Mouse (Mus musculus) heart, embryonic 12.5 days (tissue): ENCODE measurements at regions not wholly inside any gene's neighbourhood (a gene's known extent, or its start where the extent isn't known, plus 50 kb on each side); places are given as distances from the start of the nearest gene placed in this dataset.

ENCODE experiments used
- ATAC-seq: fragments of 200-750 bp; cut with Nextera tagmentation; 2 replicates; pipeline ENCODE4 v1.8.0; 2017; ENCODE audit warnings: moderate TSS enrichment, moderate library complexity; ENCODE audit not compliant: insufficient number of reproducible peaks, low FRiP score
- H3K27ac ChIP-seq: fragments of 300-500 bp; sonication (generic); 2 replicates; pipeline ENCODE4 v1.5.1; 2016; ENCODE audit warnings: mild to moderate bottlenecking, moderate library complexity; ENCODE audit not compliant: poor library complexity, severe bottlenecking
- H3K27me3 ChIP-seq: fragments of 300-500 bp; sonication (generic); replicated peaks from 2 replicates; pipeline ENCODE4 v1.6.1; 2016; ENCODE audit warnings: mild to moderate bottlenecking, moderate library complexity
- H3K36me3 ChIP-seq: fragments of 300-500 bp; sonication (generic); 2 replicates; pipeline ENCODE4 v1.6.1; 2016; ENCODE audit warnings: mild to moderate bottlenecking, moderate library complexity
- H3K4me1 ChIP-seq: fragments of 300-500 bp; sonication (generic); replicated peaks from 2 replicates; pipeline ENCODE4 v1.6.1; 2016; ENCODE audit warnings: mild to moderate bottlenecking
- H3K4me2 ChIP-seq: fragments of 300-500 bp; sonication (generic); 2 replicates; pipeline ENCODE4 v1.6.1; 2016; ENCODE audit warnings: mild to moderate bottlenecking, moderate library complexity
- H3K4me3 ChIP-seq: fragments of 300-500 bp; sonication (generic); 2 replicates; pipeline ENCODE4 v1.5.1; 2016; ENCODE audit warnings: mild to moderate bottlenecking
- H3K9ac ChIP-seq: fragments of 300-500 bp; sonication (generic); 2 replicates; pipeline ENCODE4 v1.6.1; 2016; ENCODE audit warnings: mild to moderate bottlenecking, moderate library complexity
- H3K9me3 ChIP-seq: fragments of 300-500 bp; sonication (generic); replicated peaks from 2 replicates; pipeline ENCODE4 v1.6.1; 2016; ENCODE audit warnings: mild to moderate bottlenecking, moderate library complexity
- WGBS: fragments of 180-500 bp; shearing (Covaris S2); methylation state at CpG from one replicate; pipeline ENCODE4 v1.1.7; 2016; 5-methylcytosine and 5-hydroxymethylcytosine counted together

DNA sequence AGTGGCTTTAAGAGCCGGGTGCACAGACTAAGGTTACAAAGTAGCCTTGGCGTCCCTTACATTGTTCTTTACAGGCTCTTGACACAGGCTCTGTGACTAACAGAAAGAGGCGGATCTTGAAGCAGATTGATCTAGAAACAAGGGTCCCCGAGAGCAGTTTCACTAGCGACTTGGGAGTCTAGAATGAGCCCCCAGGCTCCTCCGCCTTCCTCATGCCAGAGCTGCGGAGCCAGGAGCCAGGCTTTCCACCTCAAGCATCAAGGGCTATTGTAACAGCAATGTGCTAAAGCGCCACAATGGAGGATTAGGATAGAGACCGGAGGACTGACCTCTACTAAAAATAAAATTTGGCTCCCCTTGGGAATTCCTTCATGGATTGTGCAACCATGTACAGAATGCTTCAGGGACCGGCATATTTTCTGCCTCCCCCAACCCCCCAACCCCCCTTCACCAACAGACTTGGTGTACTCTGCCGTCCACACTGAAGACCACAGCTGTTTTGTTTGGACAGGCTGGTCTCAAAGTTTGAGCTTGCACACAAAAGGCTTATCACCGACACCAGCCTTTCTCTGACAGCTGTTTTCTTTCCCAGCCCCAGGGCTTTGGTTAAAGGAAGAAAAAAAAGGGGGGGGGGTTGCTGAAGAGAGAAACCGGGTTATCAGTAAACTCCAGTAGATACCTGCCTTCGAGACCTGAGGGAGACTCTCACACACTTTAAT is 60.2 kb upstream of the Gm10295 start:
- WGBS, result 3% methylated on average over 14 of the region's 14 CpGs

DNA sequence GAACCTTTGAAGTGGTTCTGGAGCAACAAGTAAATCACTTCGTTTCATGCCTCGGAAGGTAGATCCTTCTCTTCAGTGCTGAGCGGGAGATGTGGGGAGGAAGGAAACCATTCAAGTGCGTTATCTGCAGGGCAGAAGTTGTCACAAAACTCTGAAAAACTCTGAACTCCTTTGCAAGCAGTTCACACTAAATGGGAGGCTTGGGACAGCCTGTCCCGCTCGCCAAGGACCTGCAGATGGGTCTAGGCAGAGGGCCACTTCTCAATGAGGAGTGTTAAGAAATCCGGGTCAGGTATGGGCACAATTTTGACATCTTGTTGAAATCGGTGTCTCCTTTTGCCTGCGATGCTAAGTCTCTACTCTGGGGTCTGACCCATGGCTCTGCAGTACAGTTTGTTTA is 58.6 kb upstream of the Gm10295 start:
- WGBS, result 47% methylated on average over 9 of the region's 9 CpGs
- H3K27ac ChIP-seq, result 0 out of 2 replicates have a peak overlapping the region, but pooled peaks have one; percentile 8

More for the DNA sequence above, 60.2 kb upstream of the Gm10295 start:
- Histone ChIP-seq H3K4me2 (peak overlapping the region; percentile 68), H3K4me3 (peak overlapping the region; percentile 43), H3K9ac (0 out of 2 replicates have a peak overlapping the region, but pooled peaks have one; percentile 52), H3K4me1 (peaks cover 8% of the 10 kb centered on the region), H3K27me3 (0 out of 2 replicates have a peak, but pooled peaks cover 5% of the 10 kb centered on the region), H3K27ac (peak overlapping the region; percentile 77), H3K9me3 (no peaks in the 10 kb centered on the region), H3K36me3 (no peaks in the 10 kb centered on the region)
- peak; percentile 87 for ATAC-seq

DNA sequence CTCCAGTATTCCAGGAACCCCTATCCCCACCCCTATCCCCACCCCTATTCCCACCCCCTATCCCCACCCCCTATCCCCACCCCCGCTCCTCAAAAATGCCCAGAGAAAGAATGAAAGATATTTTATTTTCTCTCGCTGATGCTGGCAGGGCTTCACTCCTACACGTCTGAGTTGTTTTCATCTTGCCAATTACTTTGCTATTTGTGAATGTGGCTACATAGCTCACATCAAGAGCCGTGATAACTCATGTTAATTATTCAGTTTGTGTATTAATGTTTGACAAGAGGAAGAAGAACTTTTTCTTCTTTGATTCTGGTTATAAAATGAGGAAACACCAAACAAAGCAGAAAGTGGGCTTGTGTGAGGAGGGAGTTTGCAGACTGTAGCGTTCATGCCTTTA is 57.8 kb upstream of the Gm10295 start:
- no peak overlapping the region for H3K4me2 ChIP-seq
- WGBS, result 65% methylated on average over 5 of the region's 5 CpGs
- no peak overlapping the region for H3K9ac ChIP-seq
- no peaks in the 10 kb centered on the region for H3K9me3 ChIP-seq
- H3K27me3 ChIP-seq, result 0 out of 2 replicates have a peak, but pooled peaks cover 5% of the 10 kb centered on the region
- peaks cover 8% of the 10 kb centered on the region for H3K4me1 ChIP-seq
- no peak overlapping the region for H3K4me3 ChIP-seq
- ATAC-seq, result no peak
- no peaks in the 10 kb centered on the region for H3K36me3 ChIP-seq
- no peak overlapping the region for H3K27ac ChIP-seq

More for the DNA sequence above, 58.6 kb upstream of the Gm10295 start:
- H3K9me3 ChIP-seq, result no peaks in the 10 kb centered on the region
- no peak overlapping the region for H3K9ac ChIP-seq
- H3K4me2 ChIP-seq, result no peak overlapping the region
- no peak for ATAC-seq
- H3K36me3 ChIP-seq, result no peaks in the 10 kb centered on the region
- no peak overlapping the region for H3K4me3 ChIP-seq
- peaks cover 8% of the 10 kb centered on the region for H3K4me1 ChIP-seq
- 0 out of 2 replicates have a peak, but pooled peaks cover 5% of the 10 kb centered on the region for H3K27me3 ChIP-seq

DNA sequence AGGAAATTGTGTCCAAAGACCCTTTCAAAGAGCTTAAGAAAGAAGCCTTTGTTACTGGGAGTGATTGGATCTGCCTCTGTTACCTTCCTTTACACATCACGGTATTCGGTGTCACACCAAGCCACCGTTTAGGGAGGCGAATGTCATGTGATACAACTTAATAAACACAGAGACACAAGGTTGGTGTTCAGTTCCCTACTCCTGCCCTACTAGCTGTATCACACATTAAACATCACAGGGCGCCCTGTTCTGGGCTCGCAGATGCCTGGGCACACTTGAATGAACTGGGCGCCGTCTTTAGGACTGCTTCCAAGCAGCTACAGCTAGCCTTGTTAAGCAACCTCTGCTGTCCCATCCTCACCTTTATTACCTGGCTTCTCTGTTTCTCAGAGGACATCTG is 55.0 kb upstream of the Gm10295 start:
- H3K9me3 ChIP-seq, result no peaks in the 10 kb centered on the region
- no peak overlapping the region for H3K9ac ChIP-seq
- ATAC-seq, result no peak
- H3K36me3 ChIP-seq, result no peaks in the 10 kb centered on the region
- 0 out of 2 replicates have a peak, but pooled peaks cover 5% of the 10 kb centered on the region for H3K27me3 ChIP-seq
- no peak overlapping the region for H3K4me2 ChIP-seq
- no peak overlapping the region for H3K4me3 ChIP-seq
- peaks cover 8% of the 10 kb centered on the region for H3K4me1 ChIP-seq
- 88% methylated on average over 8 of the region's 8 CpGs for WGBS
- H3K27ac ChIP-seq, result no peak overlapping the region
